Mouse (Mus musculus): ENCODE data around the gene Tmem151b. TPM values are rescaled to one million over a fixed set of nuclear protein-coding genes. Genes with fewer than 3 reads are reported as not detected.
A peak's percentile ranks its signal among the peaks of the same experiment; 100 is the strongest.

Tmem151b gene
- total RNA-seq, 2 experiments from 2014 or later, result not detected

DNA sequence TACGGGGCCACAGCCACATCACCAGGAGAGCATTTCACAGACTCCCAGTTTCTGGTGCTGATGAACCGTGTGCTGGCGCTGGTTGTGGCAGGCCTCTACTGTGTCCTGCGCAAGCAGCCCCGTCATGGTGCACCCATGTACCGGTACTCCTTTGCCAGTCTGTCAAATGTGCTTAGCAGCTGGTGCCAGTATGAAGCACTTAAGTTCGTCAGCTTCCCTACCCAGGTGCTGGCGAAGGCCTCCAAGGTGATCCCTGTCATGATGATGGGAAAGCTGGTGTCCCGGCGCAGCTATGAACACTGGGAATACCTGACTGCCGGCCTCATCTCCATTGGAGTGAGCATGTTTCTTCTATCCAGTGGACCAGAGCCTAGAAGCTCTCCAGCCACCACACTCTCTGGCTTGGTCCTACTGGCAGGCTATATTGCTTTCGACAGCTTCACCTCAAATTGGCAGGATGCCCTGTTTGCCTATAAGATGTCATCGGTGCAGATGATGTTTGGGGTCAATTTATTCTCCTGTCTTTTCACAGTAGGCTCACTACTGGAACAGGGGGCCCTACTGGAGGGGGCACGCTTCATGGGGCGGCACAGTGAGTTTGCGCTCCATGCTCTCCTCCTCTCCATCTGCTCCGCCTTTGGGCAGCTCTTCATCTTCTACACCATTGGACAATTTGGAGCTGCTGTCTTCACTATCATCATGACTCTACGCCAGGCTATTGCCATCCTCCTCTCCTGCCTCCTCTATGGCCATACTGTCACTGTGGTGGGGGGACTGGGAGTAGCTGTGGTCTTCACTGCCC is 17.1 kb upstream of the Tmem151b start:
- no peak for ATAC-seq (replicated peaks; ENCODE audit: poor library complexity, severe bottlenecking)

DNA sequence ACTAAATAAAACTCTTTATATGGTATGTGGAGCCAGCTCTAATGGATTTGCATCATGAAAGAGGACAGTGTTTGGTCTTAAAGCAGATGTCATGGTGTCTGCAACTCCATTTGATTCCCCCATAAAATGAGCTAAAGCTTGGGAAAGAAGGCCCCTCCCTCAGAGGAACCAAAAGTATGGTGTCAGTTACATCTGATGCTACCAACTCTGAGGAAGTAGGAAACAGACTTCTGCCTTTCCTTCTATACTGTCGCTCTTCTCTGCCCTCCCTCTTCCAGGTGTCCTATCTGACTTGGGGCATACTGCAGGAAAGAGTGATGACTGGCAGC is 16.5 kb upstream of the Tmem151b start:
- ATAC-seq (replicated peaks; ENCODE audit: poor library complexity, severe bottlenecking), result peak; percentile 4; the same call in 1 of the 2 replicates

- ATAC-seq (replicated peaks; ENCODE audit: poor library complexity, severe bottlenecking), result no peak
These were observed 15.6 kb upstream of the Tmem151b start for GRCm38 (mm10) chr17:45565103-45565502.

DNA sequence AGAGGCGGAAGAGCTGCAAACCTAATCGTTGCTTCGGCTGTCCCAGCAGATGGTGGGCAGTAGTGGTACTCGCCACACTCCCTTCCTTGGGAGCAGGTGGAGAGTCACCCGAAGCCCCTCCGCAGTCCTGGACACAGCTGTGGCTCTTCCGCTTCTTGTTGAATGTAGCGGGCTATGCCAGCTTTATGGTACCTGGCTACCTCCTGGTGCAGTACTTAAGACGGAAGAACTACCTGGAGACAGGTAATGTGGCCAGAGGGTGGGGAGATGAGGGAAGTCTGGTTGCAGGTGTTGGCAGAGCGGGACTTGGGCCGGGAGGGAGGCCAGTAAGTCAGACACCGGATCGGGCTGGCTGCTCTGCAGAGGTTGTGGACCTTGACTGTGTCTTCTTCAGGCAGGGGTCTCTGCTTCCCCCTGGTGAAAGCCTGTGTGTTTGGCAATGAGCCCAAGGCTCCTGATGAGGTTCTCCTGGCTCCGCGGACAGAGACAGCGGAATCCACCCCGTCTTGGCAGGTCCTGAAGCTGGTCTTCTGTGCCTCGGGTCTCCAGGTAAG is 15.1 kb upstream of the Tmem151b start:
- no peak for ATAC-seq (replicated peaks; ENCODE audit: poor library complexity, severe bottlenecking)

GRCm38 (mm10) chr17:45563655-45564530 is 14.4 kb upstream of the Tmem151b start, which contains the start of gene Slc35b2:
TSS of gene Slc35b2 (plus strand) at chr17:45563874.
- peak; percentile 73 for ATAC-seq (replicated peaks; ENCODE audit: poor library complexity, severe bottlenecking)

- no peak for ATAC-seq (replicated peaks; ENCODE audit: poor library complexity, severe bottlenecking)
These were observed 13.7 kb upstream of the Tmem151b start for GRCm38 (mm10) chr17:45563216-45563615.

GRCm38 (mm10) chr17:45559732-45560525 is 10.5 kb upstream of the Tmem151b start:
- no peak for ATAC-seq (replicated peaks; ENCODE audit: poor library complexity, severe bottlenecking)

DNA sequence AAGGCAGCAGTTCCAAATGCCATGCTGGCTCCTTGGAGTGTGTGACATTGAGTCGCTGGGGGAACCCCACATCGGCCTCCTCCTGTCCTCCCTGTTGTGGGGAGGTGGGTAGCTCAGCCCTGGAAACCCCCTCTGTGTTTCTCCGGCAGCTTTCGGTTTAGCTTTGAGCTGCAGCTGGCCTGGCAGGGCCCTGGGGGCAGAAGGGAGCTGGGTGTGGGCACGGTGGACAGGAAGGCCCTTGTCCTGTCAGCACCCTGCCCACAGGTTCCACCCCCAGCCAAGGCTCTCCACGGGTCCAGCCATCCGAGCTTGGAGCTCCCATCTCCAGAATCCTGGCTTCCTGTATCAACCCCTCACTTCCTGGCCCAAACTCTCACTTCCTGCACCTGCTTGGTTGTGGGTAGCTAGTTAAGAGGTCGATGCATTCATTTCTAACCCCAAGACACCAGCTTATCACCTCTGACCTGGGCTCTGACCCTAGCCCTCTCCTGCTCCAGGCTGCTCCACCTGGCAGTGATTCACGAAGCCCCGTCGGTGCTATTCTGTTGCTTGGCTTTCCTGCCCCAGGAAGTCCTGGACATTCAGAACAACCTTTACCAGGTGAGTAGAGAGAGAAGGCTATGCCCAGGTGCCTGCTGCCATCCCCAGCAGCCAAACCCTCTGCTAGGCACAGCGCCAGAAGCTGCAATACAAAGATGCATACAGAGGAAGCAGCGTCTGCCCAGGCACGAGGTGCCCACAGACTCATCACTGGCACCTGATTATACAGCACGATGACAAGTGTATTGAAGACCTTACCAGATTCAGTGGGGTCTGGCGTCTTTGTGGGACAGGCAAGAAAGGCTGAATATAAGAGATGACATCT is 8.8 kb upstream of the Tmem151b start:
- peak; percentile 12 for ATAC-seq (replicated peaks; ENCODE audit: poor library complexity, severe bottlenecking)

DNA sequence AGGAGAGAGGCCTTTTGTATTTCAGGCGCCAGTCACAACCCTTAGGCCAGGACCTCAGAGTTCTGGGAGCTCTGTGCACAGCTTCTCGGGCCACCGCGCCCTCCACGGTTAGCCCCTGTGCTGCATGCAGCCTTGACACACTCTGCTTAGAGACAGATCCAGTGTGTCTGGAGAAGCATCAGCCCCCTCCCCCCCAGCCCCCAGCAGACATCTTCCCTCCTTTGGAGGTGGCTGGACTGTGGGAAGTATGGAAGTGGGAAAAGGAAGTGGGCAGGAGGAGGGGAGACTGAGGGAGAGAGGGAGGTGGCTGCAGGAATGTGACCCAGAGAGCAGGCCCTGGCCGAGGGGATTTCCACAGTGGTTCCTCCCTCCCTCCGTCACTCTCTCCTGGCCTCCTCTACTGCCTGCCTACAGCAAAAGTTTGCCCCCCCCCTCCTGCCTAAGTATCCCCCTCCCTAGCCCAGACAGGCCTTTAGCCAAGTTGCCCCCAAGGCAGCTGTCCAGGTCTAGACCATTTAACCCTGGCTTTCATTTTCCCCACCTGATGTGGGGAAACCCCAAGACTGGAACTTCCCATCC is 7.9 kb upstream of the Tmem151b start:
- ATAC-seq (replicated peaks; ENCODE audit: poor library complexity, severe bottlenecking), result 0 out of 2 replicates have a peak, but pooled peaks have one; percentile 4

GRCm38 (mm10) chr17:45556514-45557245 is 7.2 kb upstream of the Tmem151b start:
- ATAC-seq (replicated peaks; ENCODE audit: poor library complexity, severe bottlenecking), result peak; percentile 27

GRCm38 (mm10) chr17:45556107-45556489 is 6.6 kb upstream of the Tmem151b start:
- ATAC-seq (replicated peaks; ENCODE audit: poor library complexity, severe bottlenecking), result no peak

GRCm38 (mm10) chr17:45555452-45556106 is 6.1 kb upstream of the Tmem151b start, which contains the start of gene Nfkbie:
TSS of gene Nfkbie (plus strand) at chr17:45555703.
- ATAC-seq (replicated peaks; ENCODE audit: poor library complexity, severe bottlenecking), result peak; percentile 65

DNA sequence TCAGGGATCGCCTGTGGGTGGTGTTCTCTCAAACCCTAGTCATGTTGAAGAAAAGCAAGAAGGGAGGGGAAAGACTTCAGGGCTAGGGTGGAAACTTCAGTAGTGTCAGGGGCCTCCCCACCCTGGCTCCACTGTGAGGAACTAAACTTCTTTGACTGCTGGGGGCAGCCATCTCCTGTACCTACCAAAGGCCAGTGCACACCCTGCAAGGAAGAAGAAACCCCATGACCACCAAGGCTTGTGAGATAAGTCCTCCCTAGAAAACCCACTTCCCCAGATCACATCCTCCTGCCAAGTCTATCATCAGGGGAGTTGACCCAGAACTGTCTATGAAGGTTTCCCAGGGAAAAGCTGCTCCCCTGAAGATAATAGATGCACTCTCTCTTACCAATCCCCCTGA is 4.9 kb upstream of the Tmem151b start:
- ATAC-seq (replicated peaks; ENCODE audit: poor library complexity, severe bottlenecking), result peak; percentile 13

GRCm38 (mm10) chr17:45553065-45553464 is 3.6 kb upstream of the Tmem151b start:
- ATAC-seq (replicated peaks; ENCODE audit: poor library complexity, severe bottlenecking), result no peak

- ATAC-seq (replicated peaks; ENCODE audit: poor library complexity, severe bottlenecking), result peak; percentile 49
These were observed 2.5 kb upstream of the Tmem151b start for GRCm38 (mm10) chr17:45551816-45552451.

DNA sequence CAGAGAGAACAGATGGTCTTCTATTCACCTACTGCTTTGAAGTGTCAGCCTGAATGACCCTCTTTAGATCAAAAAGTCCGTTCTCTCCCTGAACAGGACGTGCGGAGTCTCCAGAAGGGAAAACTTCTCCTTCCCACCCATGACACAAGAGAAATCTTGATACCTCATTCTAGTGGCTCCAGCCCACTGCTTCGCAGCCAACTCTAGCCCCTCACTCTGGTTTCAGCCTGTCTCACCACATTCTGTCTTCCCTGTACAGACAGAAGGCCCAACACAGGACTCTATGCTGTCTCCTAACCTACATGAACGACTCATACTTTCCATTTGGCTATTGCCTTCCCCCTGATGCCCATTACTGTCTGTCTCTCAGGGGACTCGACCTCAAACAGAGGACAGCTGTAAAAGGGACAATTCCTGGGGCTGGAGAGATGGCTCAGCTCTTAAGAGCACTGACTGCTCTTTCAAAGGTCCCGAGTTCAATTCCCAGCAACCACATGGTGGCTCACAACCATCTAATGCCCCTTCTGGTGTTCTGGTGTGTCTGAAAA is 1.8 kb upstream of the Tmem151b start:
- no peak for ATAC-seq (replicated peaks; ENCODE audit: poor library complexity, severe bottlenecking)

DNA sequence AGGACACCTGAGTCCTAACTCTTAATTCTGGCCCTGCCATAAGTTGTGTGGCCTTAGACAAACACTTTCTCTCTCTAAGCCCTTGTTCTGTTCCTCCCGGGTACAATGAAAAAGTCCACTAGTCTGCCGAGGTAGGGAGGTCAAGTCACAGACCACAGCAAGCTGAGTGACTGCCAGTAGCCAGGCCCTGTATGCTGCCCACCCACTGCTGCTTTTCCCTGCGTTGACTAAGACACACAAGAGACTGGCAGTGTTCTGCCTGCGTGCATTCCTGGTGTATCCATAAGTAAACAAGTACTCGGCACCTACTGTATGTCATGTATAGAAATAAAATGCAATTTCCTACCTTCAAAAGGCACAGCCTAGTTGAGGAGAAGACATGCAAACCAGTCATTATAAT is 776 bp upstream of the Tmem151b start:
- ATAC-seq (replicated peaks; ENCODE audit: poor library complexity, severe bottlenecking), result no peak

All from granulocyte monocyte progenitor cell, adult 5-6 weeks (primary cell).